Mouse (Mus musculus) thymus, adult 2 months (tissue): ENCODE results near the gene Gtf3a.

Source experiments
- CTCF ChIP-seq: fragments of 200-500 bp; IDR thresholded peaks from 2 replicates; pipeline ENCODE4 v1.5.1; 2012; ENCODE audit warnings: mild to moderate bottlenecking, control low read depth, low read length, moderate library complexity, borderline replicate concordance; ENCODE audit not compliant: control insufficient read depth, poor library complexity, insufficient read depth; ENCODE audit errors: extremely low read depth
- POLR2A ChIP-seq: fragments of 200-500 bp; IDR thresholded peaks from 2 replicates; pipeline ENCODE4 v1.6.1; 2012; ENCODE audit warnings: mild to moderate bottlenecking, low read length, control low read depth, moderate library complexity; ENCODE audit not compliant: control insufficient read depth, poor library complexity, insufficient read depth; ENCODE audit errors: extremely low read depth

- TF ChIP-seq POLR2A (no peak), CTCF (no peak)
Measured at GRCm38 (mm10) chr5:146901501-146901900, 47.0 kb upstream of the Gtf3a start.
